Mouse (Mus musculus): ENCODE results near the gene Uaca.

Uaca gene

DNA sequence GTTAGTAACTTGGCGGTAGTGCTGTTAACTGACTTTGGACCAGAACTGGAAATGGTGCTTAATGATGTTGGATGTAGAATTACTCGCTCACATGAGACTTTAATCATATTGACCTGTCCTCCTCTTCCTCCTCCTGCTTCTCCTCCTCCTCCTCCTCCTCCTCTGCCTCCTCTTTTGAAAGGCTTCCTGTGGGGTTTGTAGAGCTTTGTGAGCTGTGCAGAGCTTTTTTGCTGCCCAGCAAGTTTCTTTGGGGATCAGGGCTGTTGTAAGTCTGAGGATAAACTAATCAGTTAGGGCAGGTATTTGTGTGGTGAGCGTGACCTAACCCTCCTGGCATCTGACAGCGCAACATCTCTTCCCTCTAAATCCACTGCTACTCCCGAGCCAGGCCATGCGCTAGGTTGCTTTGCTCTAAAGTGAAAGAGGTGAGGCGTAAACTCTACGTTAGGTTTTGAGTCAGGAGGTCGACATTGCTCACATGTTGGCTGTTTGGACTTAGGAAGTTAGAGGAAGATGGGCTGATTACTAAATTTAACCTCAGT lies 44.1 kb downstream of the Uaca start:
- no peak for DNase-seq

- DNase-seq = no peak
These were observed 47.1 kb downstream of the Uaca start for GRCm38 (mm10) chr9:60841393-60841792.

DNA sequence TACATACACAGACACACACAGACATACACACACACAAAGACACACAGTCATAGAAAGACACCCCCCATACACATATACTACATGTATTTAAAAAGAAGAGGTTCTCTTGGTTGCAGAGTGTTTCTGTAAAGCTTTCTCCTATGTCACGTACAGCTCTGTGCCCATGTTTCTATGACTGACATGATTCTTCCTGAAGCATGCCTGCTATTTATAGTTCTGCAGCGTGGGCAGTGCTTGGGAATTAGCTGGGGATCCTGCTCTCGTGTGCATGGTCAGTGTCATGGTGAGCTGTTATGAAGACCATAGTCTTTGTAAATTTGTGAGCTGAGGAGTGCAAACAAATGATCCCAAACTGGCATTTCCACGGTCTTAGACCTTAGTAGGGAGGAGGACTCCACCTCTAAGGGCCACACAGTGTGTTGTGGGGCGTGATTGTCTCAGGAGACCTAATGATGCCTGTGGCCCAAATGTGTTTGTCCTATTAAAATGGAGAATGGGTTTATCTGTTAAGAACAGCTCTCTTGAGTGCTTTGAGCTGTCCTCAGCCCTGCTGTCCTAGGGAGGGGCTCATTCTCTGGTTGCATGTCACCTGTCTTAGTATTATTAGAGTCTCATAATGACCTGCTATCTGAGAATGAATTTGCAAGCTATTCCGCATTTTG lies 49.2 kb downstream of the Uaca start:
- no peak for DNase-seq

DNA sequence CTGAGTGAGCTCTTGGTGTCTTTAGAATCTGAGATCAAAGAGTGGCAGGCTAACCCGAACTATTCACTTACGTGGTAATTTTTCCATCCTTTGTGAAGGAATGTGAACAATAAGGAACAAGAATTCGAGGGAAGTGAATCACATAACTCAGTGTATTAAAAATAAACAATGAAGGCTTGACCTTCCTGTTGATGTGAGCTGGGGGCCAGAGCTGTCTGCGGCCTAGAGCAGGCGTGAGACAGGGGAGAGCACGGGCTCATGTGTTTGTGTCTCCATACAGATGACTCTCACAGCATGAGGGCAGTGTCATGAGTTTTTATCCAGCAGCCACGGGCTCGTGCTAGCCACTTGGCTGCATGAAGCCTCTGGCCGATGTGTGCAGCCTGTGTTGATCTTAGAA lies 54.4 kb downstream of the Uaca start:
- no peak for DNase-seq

- no peak for DNase-seq
These were observed 55.6 kb downstream of the Uaca start for GRCm38 (mm10) chr9:60849986-60850385.

GRCm38 (mm10) chr9:60854196-60854595 lies 59.9 kb downstream of the Uaca start:
- no peak for DNase-seq

DNA sequence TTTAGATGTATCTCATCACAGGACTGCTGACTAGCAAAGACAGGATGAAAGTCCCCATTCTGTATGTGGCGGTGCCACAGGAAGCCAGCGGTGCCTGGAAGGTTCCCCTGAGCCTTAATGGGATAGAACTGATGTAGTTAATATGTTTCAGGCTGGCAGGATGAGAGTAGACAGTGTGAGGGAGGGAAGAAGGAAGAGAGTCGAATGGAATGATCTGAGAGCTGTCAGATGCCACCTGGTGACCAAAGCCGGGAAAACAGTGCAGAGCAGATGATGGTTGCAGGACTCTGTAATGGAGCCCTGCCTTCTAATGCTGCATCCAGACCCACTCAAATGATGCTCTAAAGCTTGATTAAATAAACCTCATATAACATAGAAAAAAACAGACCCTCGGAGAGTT lies 63.5 kb downstream of the Uaca start:
- DNase-seq = peak; percentile 84 to 87

- peak; percentile 52 to 74 for DNase-seq
These were observed 64.1 kb downstream of the Uaca start for GRCm38 (mm10) chr9:60858306-60858960.

GRCm38 (mm10) chr9:60859031-60859430 lies 64.7 kb downstream of the Uaca start:
- DNase-seq = no peak

DNA sequence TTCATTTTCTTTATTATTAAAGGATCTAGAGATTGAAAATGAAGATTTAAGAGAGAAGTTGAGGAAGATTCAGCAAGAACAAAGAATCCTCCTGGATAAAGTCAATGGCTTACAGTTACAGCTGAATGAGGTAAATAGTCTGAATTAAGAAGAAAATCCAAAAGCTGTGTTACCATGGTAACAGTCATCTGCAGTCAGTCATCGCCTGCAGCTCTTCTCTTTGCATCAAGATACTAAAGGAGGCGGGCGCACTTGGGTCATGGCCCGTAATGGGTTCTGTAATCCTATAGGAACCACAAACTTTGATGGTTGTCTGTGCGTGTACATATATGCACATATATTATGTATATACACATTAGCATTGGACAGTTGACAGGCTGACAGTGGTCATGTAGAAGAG lies 66.7 kb downstream of the Uaca start:
- no peak for DNase-seq

DNA sequence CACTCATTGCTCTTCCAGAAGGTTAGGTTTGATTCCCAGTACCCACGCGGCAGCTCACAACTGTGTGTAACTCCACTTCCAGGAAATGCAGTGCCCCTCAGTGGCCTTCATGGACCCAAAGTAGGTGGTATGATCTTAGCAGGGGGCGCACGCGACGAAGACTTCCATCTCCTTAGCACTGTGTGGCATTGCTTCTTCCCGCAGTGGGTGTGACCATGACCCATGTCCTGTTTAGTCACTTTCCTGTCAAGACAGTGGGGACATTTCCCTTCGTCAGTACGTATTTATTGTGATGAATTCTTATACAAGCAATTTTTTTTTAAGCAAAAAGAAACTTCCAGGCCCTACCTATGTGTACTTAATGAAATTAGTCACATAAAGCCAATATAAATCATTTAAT lies 70.3 kb downstream of the Uaca start:
- DNase-seq = no peak

DNA sequence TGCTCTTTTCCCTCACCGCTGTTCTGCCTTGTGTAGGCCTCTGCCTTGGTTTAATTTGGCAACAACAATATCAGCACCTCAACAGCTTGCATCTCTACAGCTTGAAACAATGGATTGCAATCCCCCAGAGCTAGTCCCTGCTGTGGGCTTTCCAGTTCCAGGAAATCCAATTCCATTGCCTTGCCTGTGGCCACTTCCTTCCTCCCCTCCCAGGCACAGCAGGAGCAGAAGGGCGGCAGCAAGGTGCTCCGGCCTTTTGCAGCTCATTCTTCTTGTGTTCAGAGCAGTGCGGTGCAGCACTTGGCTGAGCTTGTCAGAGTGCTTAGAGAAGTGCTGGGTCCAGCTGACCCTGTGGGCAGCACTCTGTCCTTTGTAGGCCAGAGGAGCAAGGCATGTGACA lies 71.5 kb downstream of the Uaca start:
- peak; percentile 58 to 61 for DNase-seq

DNA sequence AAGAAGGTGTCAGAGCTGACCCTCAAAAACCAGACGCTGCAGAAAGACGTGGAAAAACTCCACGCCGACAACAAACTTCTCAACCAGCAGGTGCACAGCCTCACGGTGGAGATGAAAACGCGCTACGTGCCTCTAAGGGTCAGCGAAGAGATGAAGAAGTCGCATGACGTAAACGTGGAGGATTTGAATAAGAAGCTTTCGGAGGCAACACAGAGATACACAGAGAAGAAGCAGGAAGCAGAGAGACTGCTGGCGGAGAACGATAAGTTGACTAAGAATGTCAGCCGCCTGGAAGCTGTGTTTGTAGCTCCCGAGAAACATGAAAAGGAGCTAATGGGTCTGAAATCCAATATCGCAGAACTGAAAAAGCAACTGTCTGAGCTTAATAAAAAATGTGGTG lies 76.1 kb downstream of the Uaca start:
- DNase-seq = no peak

- DNase-seq = no peak
These were observed 76.7 kb downstream of the Uaca start for GRCm38 (mm10) chr9:60870919-60871503.

- DNase-seq = no peak
These were observed 79.1 kb downstream of the Uaca start for GRCm38 (mm10) chr9:60873257-60874054.

GRCm38 (mm10) chr9:60874055-60874392 lies 79.7 kb downstream of the Uaca start:
- no peak for DNase-seq

- DNase-seq = no peak
These were observed 81.7 kb downstream of the Uaca start for GRCm38 (mm10) chr9:60876085-60876484.

DNA sequence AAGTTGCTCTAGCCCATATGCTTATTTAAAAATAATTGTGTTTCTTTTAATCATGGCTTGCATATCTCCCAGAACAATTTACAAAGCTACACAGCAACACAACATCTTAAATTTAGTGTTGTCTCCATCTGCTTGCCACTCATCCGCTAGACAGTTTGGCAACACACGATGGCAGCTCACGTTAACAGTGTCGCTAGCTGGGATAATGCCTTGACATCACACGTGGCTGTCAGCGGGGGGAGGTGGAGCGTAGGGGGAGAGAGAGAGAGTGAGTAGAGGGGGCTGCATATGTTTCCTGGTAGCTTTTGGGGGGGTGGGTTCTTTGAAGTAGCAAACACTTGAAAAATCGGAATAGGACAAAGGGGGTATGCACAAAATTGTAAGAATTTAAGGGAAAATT lies 82.2 kb downstream of the Uaca start:
- no peak for DNase-seq

DNA sequence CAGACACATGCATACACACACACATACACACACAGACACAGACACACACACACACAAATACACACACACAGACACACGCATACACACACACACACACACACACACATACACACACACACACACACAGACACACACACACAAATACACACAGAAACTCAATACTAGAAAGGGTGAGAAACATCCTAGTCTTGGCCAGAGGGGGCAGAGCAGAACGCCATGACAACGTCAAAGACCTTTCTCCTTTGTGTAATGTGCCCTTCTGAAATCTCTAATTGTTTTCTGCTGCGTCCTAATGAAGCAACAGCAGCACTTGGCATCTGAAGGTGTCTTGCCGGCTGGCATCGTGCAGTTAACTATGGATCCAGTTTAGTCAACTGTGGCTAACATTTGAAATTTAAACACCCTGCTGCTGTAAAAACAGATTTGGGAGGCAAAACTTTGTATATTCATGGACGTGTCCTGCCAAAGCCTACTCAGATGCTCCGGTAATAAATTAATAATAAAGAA lies 83.8 kb downstream of the Uaca start:
- no peak for DNase-seq

- DNase-seq = no peak
These were observed 84.3 kb downstream of the Uaca start for GRCm38 (mm10) chr9:60878630-60879029.

GRCm38 (mm10) chr9:60885148-60885547 lies 90.8 kb downstream of the Uaca start:
- no peak for DNase-seq

DNA sequence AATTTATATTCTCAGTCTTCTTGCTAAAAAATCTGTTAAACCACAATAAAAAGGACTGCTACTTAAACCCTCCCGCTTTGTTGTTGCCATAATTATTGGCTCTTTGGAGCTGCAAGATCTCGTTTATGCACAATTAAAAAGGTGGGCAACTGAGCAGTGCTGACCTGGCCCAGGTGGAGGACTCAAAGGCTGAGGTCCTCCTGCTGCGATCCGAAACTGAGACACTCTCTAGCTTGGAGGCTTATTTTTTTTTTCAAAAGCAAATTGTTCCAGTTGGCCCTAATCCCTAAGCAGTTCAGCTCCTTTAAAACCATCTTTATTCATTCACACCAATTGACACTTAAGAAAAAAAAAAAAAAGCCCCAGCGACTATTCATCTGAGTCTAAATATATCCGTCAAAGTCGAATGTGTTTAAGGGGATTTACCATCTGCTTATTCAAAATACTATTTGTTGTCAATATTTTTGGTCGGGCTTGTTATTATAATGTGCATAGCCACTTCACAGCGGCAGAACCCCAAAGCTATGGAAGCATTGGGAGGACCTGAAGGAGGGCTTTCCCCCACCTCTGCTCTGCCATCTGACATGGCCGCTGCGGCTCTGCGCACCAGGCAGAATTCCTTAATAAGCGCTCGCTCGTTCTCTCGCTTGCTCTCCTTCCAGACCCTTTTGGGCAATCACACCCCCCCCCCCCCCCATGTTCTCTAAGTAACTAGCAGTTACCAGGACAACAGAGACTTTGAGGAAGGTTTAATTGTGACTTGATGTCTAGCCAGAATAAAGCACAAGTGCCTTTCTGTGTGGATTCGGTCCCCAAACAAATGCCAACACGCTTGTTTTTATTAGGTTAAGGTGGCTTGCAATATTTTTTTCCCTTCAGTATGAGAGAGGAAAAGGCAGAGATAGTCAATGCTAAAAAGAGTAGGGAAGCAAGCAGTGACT lies 92.4 kb downstream of the Uaca start:
- DNase-seq = no peak

Data from cerebellum, postnatal 14 days (tissue).